Mouse (Mus musculus): ENCODE measurements around the gene Impdh2. TPM values are rescaled to one million over a fixed set of nuclear protein-coding genes. Genes with fewer than 3 reads are reported as not detected.

The Impdh2 gene
- polyA plus RNA-seq, 1 experiment from 2014 or later, result 227 TPM

DNA sequence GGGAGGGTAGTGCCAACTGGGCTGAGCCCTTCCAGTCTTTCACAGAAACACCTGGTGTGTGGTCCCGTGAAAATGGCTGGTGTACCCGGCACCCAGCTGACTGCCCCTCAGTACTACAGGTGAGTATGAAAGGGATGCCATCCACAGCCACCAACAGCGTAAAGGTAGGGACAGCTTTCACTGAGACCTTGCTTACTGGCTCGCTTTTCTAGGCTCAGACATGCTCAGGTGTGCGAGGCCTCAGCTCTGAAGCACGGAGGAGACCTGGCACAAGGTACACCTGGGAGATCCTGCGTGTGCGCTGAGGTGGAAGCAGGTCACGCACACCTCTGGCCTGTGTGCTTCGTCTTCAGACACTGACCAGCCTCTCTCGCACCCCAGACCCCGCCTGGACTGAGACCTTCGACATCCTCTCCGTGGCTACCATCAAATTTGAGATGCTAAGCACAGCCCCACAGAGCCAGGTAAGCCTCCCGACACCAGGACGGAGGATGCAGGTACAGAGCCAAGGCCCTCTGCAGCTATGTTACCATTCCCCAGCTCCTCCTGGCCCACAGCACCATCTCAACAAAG is 11.4 kb downstream of the Impdh2 start:
- peaks cover 61% of the 10 kb centered on the region for H3K4me1 ChIP-seq
- ATAC-seq (ENCODE audit: insufficient number of reproducible peaks, insufficient read depth, low FRiP score, low TSS enrichment, low read depth), result no peak
- H3K36me3 ChIP-seq, result peaks cover 58% of the 10 kb centered on the region
- no peak overlapping the region for H3K4me2 ChIP-seq
- no peak overlapping the region for H3K9ac ChIP-seq
- H3K4me3 ChIP-seq, result no peak overlapping the region
- 92% methylated on average over 16 of the region's 16 CpGs for WGBS
- H3K9me3 ChIP-seq, result no peaks in the 10 kb centered on the region
- no peak overlapping the region for H3K27ac ChIP-seq
- H3K27me3 ChIP-seq, result no peaks in the 10 kb centered on the region

DNA sequence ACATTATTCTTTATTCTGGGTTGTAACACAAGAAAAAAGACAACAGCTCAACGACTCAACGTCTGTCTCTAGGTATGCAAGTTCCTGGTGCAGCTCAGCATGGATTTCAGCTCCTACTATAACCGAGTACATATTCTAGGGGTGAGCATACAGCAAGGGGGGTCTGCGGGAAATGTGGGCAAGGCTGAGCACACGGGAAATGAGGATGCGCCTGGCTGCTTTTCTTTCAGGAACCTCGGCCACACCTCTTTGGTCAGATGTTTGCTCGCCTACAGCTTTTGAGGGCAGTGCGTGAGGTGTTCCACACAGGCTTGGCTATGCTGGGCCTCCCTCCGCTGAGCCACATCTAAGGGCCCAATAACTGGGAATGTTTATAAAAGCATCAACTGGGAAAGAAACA is 12.2 kb downstream of the Impdh2 start:
- H3K4me1 ChIP-seq, result peaks cover 69% of the 10 kb centered on the region
- WGBS, result 88% methylated on average over 10 of the region's 10 CpGs
- H3K9me3 ChIP-seq, result no peaks in the 10 kb centered on the region
- no peaks in the 10 kb centered on the region for H3K27me3 ChIP-seq
- H3K4me2 ChIP-seq, result no peak overlapping the region
- no peak overlapping the region for H3K9ac ChIP-seq
- H3K27ac ChIP-seq, result no peak overlapping the region
- no peak for ATAC-seq (ENCODE audit: insufficient number of reproducible peaks, insufficient read depth, low FRiP score, low TSS enrichment, low read depth)
- H3K4me3 ChIP-seq, result no peak overlapping the region
- peaks cover 58% of the 10 kb centered on the region for H3K36me3 ChIP-seq

DNA sequence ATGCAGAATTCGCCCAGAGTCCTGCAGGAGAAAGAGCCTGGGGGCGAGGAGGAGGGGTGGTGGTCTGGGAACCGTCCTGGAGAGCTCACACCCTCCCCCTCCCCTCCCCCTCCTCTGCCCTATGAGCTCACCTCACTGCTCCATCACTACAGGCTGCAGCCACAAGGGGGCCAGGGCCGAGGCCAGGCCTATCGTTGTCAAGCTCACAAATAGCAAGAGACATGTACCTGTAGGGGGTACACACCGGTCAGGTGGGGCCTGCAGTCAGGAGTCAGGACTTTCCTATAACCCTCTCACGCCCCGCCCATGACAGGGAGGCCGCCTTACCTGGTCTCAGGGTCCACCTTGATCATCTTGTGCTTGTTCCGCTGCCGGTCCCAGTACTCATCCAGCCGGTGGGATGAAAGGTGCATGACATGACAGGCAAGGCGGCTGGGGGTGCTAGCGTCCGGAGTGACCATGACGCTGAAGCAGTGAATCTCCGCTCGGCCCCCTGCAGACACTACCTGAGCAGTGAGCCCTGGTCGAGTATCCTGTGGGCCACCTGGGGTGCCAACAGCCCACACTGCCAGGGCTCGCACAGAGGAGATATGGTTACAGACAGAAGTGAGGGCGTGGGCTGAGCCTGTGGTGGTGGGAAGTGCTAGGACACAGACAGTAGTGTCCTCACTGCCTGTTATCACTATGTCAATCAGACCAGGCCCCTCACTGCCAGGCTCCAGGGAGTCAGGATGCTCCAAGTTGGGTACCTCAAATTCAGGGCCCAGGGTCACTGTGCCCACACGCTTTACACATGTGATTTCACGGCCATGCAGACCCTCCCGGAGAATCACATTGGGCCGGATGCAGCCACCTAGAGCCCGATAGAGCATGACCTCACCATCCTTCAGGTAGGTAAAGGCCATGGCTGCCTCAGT is 13.9 kb downstream of the Impdh2 start:
- H3K36me3 ChIP-seq, result peaks cover 58% of the 10 kb centered on the region
- peaks cover 65% of the 10 kb centered on the region for H3K4me1 ChIP-seq
- H3K27me3 ChIP-seq, result no peaks in the 10 kb centered on the region
- no peak overlapping the region for H3K9ac ChIP-seq
- no peak overlapping the region for H3K4me3 ChIP-seq
- WGBS, result 52% methylated on average over 26 of the region's 26 CpGs
- H3K9me3 ChIP-seq, result no peaks in the 10 kb centered on the region
- no peak overlapping the region for H3K4me2 ChIP-seq
- no peak for ATAC-seq (ENCODE audit: insufficient number of reproducible peaks, insufficient read depth, low FRiP score, low TSS enrichment, low read depth)
- H3K27ac ChIP-seq, result no peak overlapping the region

DNA sequence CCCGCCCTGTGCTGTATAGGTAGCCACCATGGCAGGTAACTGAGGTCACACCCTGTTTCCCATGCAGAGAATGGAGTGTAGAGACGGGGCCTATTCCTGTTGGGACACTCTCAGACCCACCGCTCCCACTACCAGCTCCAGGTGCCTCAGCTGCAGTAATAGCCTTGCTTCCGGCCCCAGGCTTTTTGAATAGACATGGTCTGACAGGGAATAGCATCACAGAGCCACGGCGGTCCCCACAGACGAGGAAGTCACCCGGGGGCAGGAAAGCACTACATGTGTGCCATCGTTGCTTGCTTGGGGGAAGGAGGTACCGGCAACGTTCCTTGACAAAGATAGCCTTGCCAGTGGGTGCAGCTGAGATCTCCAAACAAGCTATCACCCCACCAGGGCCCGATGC is 14.8 kb downstream of the Impdh2 start:
- Histone ChIP-seq H3K4me1 (peaks cover 64% of the 10 kb centered on the region), H3K4me3 (no peak overlapping the region), H3K27me3 (no peaks in the 10 kb centered on the region), H3K36me3 (peaks cover 58% of the 10 kb centered on the region), H3K9ac (no peak overlapping the region), H3K9me3 (no peaks in the 10 kb centered on the region), H3K4me2 (no peak overlapping the region), H3K27ac (no peak overlapping the region)
- no peak for ATAC-seq (ENCODE audit: insufficient number of reproducible peaks, insufficient read depth, low FRiP score, low TSS enrichment, low read depth)
- WGBS, result 84% methylated on average over 12 of the region's 12 CpGs

DNA sequence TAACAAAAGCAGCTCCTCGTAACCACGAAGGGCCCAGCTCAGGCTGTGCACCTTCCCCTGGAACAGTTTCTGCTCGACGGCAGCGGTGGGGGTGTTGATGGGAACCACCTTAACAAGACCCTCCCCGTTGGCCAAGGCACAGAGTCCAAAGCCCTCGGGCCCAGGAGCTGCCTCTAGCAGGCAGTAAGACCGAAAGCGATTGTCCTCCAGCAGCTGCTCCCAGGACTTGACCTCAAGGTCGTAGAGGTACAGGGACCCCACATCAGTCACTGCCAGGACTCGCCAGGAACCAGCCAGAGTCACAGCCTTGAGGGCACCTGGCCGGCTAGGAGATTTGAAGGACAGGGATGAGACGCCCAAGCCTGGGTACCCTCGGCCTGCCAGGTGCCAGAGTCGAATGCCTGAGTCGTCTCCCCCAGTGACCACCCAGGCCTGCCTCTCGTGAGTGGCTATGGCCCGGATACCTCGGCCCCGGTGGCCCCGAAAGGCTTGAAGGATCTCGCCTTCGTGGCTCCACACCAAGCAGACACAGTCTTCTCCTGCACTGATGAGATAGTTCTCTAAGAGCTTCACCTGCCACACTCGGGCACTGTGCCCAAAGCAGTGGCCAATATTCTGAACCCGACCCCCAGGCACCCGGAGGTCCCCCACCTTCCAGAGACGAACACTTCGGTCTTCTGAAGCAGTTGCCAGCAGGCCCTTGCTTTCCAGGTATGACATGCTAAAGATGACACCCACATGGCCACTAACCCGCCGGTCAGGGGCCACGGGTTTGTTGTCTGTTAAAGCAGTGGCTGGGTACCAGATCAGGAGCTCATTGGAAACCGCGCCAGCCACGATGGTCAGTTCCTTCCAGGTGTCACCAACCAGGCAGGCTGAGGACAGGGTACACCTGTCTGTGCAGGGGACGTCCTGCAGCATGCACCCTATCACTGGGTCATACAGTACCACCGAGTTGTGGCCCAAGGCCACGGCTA is 15.5 kb downstream of the Impdh2 start:
- H3K36me3 ChIP-seq, result peaks cover 58% of the 10 kb centered on the region
- ATAC-seq (ENCODE audit: insufficient number of reproducible peaks, insufficient read depth, low FRiP score, low TSS enrichment, low read depth), result no peak
- H3K9me3 ChIP-seq, result no peaks in the 10 kb centered on the region
- H3K4me2 ChIP-seq, result no peak overlapping the region
- no peak overlapping the region for H3K27ac ChIP-seq
- 89% methylated on average over 37 of the region's 37 CpGs for WGBS
- peaks cover 58% of the 10 kb centered on the region for H3K4me1 ChIP-seq
- H3K4me3 ChIP-seq, result no peak overlapping the region
- no peaks in the 10 kb centered on the region for H3K27me3 ChIP-seq
- H3K9ac ChIP-seq, result no peak overlapping the region

DNA sequence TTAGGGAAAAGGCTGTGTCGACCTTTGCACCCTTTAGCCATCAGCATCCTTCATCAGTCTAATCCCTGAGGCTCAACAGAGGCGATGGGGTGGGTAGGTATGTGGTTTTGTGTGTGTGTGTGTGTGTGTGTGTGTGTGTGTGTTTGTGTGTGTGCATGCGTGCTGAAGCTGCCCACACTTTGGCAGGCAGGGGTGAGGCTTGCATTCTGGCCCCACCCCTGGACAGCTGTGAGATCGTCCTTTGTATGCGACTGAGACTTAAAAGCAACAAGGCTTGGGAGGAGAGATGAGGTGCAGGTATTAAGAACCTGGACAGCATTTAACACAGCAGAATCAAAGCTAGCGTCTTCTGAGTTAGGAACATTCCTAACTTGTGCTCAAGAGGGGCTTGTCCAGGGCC is 16.9 kb downstream of the Impdh2 start:
- peak overlapping the region; percentile 86 for H3K4me2 ChIP-seq
- peak overlapping the region; percentile 75 for H3K4me3 ChIP-seq
- H3K27me3 ChIP-seq, result no peaks in the 10 kb centered on the region
- no peak overlapping the region for H3K27ac ChIP-seq
- peaks cover 51% of the 10 kb centered on the region for H3K4me1 ChIP-seq
- WGBS, result 46% methylated on average over 6 of the region's 6 CpGs
- peak overlapping the region; percentile 91 for H3K9ac ChIP-seq
- peaks cover 50% of the 10 kb centered on the region for H3K36me3 ChIP-seq
- no peak for ATAC-seq (ENCODE audit: insufficient number of reproducible peaks, insufficient read depth, low FRiP score, low TSS enrichment, low read depth)
- H3K9me3 ChIP-seq, result no peaks in the 10 kb centered on the region

DNA sequence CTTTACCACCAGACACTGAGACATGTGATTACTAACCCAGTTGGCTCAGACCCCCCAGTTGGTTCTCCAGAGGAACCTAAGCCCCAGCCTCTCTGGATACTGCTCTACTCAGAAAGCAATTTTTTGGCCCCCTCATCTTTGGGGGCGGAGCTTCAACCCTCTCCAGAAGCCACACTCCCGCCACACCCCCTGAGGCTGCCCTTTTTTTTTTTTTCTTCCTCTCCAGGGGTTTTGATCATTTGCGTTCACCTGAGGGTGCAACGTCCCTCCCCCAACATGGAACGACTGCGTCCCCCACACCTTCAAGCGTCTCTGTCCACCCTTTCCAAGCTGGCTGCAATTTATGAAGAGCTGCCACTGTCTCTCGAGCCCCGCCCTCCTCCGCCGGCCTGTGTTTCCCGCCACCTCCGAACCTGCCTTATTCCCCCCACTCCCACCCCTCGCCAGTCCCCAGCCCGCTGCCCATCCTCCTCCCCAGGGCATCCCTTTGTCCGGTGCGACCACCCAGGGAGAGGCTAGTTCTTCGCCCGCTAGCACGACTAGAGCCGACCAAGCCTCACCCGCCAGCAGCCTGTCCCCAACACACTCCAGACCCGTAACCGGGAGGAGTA is 18.0 kb downstream of the Impdh2 start:
- no peaks in the 10 kb centered on the region for H3K9me3 ChIP-seq
- peak overlapping the region; percentile 92 for H3K27ac ChIP-seq
- H3K4me1 ChIP-seq, result peaks cover 51% of the 10 kb centered on the region
- peaks cover 44% of the 10 kb centered on the region for H3K36me3 ChIP-seq
- H3K4me2 ChIP-seq, result peak overlapping the region; percentile 86
- ATAC-seq (ENCODE audit: insufficient number of reproducible peaks, insufficient read depth, low FRiP score, low TSS enrichment, low read depth), result peak; percentile 9; the same call in 1 of the 2 replicates
- peak overlapping the region; percentile 91 for H3K9ac ChIP-seq
- under 1% methylated on average over 24 of the region's 24 CpGs for WGBS
- H3K27me3 ChIP-seq, result no peaks in the 10 kb centered on the region
- peak overlapping the region; percentile 75 for H3K4me3 ChIP-seq

DNA sequence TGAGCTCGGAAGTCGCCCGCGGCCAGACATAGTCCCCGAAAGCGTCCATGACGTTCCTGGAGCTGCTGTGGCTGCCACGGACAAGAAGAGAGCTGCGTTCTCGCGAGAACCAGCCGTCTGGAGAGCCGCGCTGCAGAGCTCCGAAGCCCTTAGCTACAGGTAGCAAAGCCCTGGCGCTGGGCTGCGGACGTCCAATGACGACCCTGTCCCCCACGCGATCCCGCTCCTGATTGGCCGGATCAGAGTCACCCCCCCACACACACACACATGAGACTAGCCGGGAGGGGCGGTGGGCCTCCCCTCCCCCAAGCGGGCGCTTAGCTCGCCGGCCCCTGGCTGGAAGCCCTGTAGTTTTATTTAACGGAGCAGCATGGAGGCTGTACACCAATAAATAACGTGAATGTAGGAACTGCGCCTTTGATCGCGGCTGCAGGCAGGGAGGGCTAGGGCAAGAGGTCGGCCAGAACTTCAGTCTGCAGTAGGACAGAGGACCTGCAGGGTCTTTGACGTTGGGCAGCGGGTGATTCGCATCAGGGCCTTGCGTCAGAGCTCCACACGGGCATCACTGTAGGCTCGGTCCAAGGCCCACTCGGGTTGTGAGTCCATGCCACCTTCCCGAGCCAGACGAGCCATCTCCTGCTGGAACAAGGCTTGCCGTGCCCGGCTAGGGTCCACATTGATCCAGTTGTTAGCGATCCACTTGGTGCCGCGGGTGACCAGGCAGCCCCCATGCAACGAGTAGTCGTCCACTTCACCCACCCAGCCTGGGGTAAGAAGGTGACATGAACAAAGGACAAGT is 18.7 kb downstream of the Impdh2 start, which contains the start of gene Wdr6:
Gene Wdr6, minus strand, starts transcription at position 195 of the 799 bp plus-strand sequence.
- WGBS, result 6% methylated on average over 51 of the region's 51 CpGs
- ATAC-seq (ENCODE audit: insufficient number of reproducible peaks, insufficient read depth, low FRiP score, low TSS enrichment, low read depth), result peak; percentile 96
- H3K27ac ChIP-seq, result peak within 1 kb of the TSS; percentile 92
- no peaks in the 10 kb centered on the region for H3K27me3 ChIP-seq
- H3K9ac ChIP-seq, result peak within 1 kb of the TSS; percentile 91
- peak within 1 kb of the TSS; percentile 86 for H3K4me2 ChIP-seq
- peaks cover 50% of the 10 kb centered on the region for H3K4me1 ChIP-seq
- no peaks in the 10 kb centered on the region for H3K9me3 ChIP-seq
- H3K4me3 ChIP-seq, result peak within 1 kb of the TSS; percentile 75
- H3K36me3 ChIP-seq, result peaks cover 37% of the 10 kb centered on the region

DNA sequence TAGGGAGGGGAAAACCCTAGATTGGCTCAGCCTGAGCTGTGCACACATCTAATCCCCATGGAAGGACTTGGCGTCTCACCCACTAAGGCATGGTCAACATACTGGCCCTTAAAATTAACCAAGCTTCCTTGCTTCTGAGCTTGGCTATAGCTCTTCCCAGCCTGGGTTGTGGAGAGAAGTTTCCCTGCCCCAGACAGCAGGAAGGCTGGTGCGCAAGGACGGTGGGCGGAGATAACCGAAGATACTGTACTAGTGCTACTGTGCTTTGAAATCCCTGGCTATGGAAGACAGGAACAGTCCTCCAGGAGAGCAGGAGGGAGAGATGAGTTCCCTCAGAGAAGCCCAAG is 19.2 kb downstream of the Impdh2 start:
- WGBS, result 65% methylated on average over 5 of the region's 5 CpGs
- no peak for ATAC-seq (ENCODE audit: insufficient number of reproducible peaks, insufficient read depth, low FRiP score, low TSS enrichment, low read depth)

DNA sequence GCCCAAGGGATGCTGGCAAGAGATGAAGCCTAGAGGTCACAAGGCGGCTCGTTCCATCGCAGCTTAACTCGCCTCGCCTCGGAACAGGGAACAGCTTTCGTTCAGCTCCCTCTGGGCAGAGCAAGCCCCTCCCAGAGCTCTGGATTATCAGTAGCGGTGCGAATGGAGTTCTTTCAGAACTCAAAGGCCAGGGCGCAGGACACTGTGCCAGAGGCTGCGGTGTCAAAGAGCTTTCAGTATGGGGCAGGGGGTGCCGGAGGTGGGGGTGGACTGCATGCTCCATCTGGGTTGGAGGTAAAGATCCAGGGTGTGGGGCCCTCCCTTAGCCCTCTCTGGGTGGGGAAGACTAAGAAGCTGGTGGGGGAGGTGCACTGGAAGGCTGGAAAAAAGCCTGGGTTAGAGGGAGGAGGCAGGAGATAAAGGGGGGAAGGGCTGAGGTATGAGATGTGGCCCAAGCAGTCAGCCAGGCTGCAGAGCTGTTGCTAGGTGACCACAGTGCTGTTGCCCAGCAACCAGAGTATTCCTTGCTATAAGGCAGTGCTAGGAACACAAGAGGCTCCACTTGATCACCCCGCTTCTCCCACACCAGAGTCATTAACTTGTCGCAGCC is 27.6 kb downstream of the Impdh2 start:
- ATAC-seq (ENCODE audit: insufficient number of reproducible peaks, insufficient read depth, low FRiP score, low TSS enrichment, low read depth), result peak; percentile 80
- Histone ChIP-seq H3K9ac (peak overlapping the region; percentile 60), H3K4me1 (peaks cover 19% of the 10 kb centered on the region), H3K4me2 (peak overlapping the region; percentile 55), H3K27ac (peak overlapping the region; percentile 73), H3K36me3 (0 out of 2 replicates have a peak, but pooled peaks cover 2% of the 10 kb centered on the region), H3K4me3 (peak overlapping the region; percentile 23), H3K27me3 (no peaks in the 10 kb centered on the region), H3K9me3 (no peaks in the 10 kb centered on the region)
- WGBS, result 3% methylated on average over 14 of the region's 14 CpGs

More for the DNA sequence above, 19.2 kb downstream of the Impdh2 start:
- H3K27me3 ChIP-seq, result no peaks in the 10 kb centered on the region
- peak overlapping the region; percentile 86 for H3K4me2 ChIP-seq
- H3K4me3 ChIP-seq, result peak overlapping the region; percentile 75
- H3K27ac ChIP-seq, result peak overlapping the region; percentile 92
- peaks cover 32% of the 10 kb centered on the region for H3K36me3 ChIP-seq
- H3K9ac ChIP-seq, result peak overlapping the region; percentile 91
- H3K4me1 ChIP-seq, result peaks cover 44% of the 10 kb centered on the region
- H3K9me3 ChIP-seq, result no peaks in the 10 kb centered on the region

Measured in embryonic facial prominence, embryonic 13.5 days (tissue).